Mouse (Mus musculus): Measurements from ENCODE around the gene Specc1.

GRCm38 (mm10) chr11:62121365-62121764 lies 164.8 kb downstream of the Specc1 start:
- TF ChIP-seq BHLHE40 (IDR thresholded peaks at IDR 0.05; ENCODE audit: borderline replicate concordance, low read depth, low read length) (no peak), RAD21 (IDR thresholded peaks at IDR 0.05; ENCODE audit: low read depth, low read length) (no peak), CTCF (IDR thresholded peaks at IDR 0.05 in 2 of 3, conservative IDR thresholded peaks at IDR 0.05 in 1 of 3; ENCODE audit: control insufficient read depth in 1 of 3, insufficient read depth in 1 of 3, low read depth in 2 of 3, low read length in 3 of 3, poor library complexity in 1 of 3, severe bottlenecking in 1 of 3) (no peak), MAX (IDR thresholded peaks at IDR 0.05; ENCODE audit: low read length) (no peak), ZKSCAN1 (IDR thresholded peaks at IDR 0.05; ENCODE audit: low read depth, low read length) (no peak), NRF1 (IDR thresholded peaks at IDR 0.05; ENCODE audit: insufficient read depth, low read depth, low read length, poor library complexity, severe bottlenecking) (no peak), ETS1 (IDR thresholded peaks at IDR 0.05; ENCODE audit: low read depth, low read length) (no peak), POLR2A (IDR thresholded peaks at IDR 0.05; ENCODE audit: control insufficient read depth in 1 of 2, insufficient read depth in 1 of 2, low read depth in 1 of 2, low read length in 2 of 2, poor library complexity in 1 of 2) (no peak), USF1 (IDR thresholded peaks at IDR 0.05; ENCODE audit: low read depth, low read length) (no peak), GATA1 (IDR thresholded peaks at IDR 0.05; ENCODE audit: low read depth, low read length) (no peak), TAL1 (IDR thresholded peaks at IDR 0.05; ENCODE audit: low read length) (no peak), CHD2 (IDR thresholded peaks at IDR 0.05; ENCODE audit: low read length) (no peak), USF2 (IDR thresholded peaks at IDR 0.05; ENCODE audit: borderline replicate concordance in 1 of 2, insufficient read depth in 1 of 2, low read depth in 1 of 2, low read length in 2 of 2) (no peak)
